Mouse (Mus musculus) heart, adult 2 months (tissue): ENCODE results near the gene Ptger4. TPM values are rescaled to one million over a fixed set of nuclear protein-coding genes. Genes with fewer than 3 reads are reported as not detected.

Source experiments
- DNase-seq, 2 experiments: peaks; one replicate each; pipeline ENCODE4 v3.0.0; 2021
- H3K27ac ChIP-seq: fragments of 200-600 bp; 2 replicates; pipeline ENCODE4 v1.8.1; 2022
- H3K27me3 ChIP-seq: fragments of 200-500 bp; 2 replicates; pipeline ENCODE4 v1.6.1; 2012; ENCODE audit warnings: mild to moderate bottlenecking, low read length, inconsistent platforms, mixed read lengths; ENCODE audit not compliant: control insufficient read depth, insufficient read depth
- H3K36me3 ChIP-seq: fragments of 200-500 bp; 2 replicates; pipeline ENCODE4 v1.6.1; 2012; ENCODE audit warnings: low read length, inconsistent platforms; ENCODE audit not compliant: control insufficient read depth, insufficient read depth
- H3K4me1 ChIP-seq: fragments of 200-500 bp; 2 replicates; pipeline ENCODE4 v1.6.1; 2011; ENCODE audit warnings: low read length; ENCODE audit not compliant: control insufficient read depth, insufficient read depth
- H3K4me3 ChIP-seq: fragments of 200-600 bp; 2 replicates; pipeline ENCODE4 v1.8.1; 2022
- H3K79me2 ChIP-seq: fragments of 200-500 bp; replicated peaks from 2 replicates; pipeline ENCODE4 v1.6.1; 2012; ENCODE audit warnings: mild to moderate bottlenecking, inconsistent platforms, low read length, moderate library complexity, mixed read lengths; ENCODE audit not compliant: control insufficient read depth, insufficient read depth
- H3K9ac ChIP-seq: fragments of 200-500 bp; 2 replicates; pipeline ENCODE4 v1.6.1; 2012; ENCODE audit warnings: low read depth, mild to moderate bottlenecking, control low read depth, inconsistent platforms, low read length, mixed read lengths
- CTCF ChIP-seq: fragments of 200-600 bp; IDR thresholded peaks from 2 replicates; pipeline ENCODE4 v1.8.1; 2022; ENCODE audit warnings: antibody characterized with exemption, mild to moderate bottlenecking, moderate library complexity
- EP300 ChIP-seq: fragments of 200-500 bp; IDR thresholded peaks from 2 replicates; pipeline ENCODE4 v1.6.1; 2011; ENCODE audit warnings: low read depth, low read length, control low read depth; ENCODE audit not compliant: insufficient read depth
- POLR2A ChIP-seq: fragments of 200-500 bp; IDR thresholded peaks from 2 replicates; pipeline ENCODE4 v1.6.1; 2011; ENCODE audit warnings: mild to moderate bottlenecking, low read depth, low read length, control low read depth; ENCODE audit not compliant: insufficient read depth
- WGBS: fragments of 180-500 bp; shearing (Covaris S2); methylation state at CpG from one replicate; pipeline ENCODE4 v1.1.7; 2018; 5-methylcytosine and 5-hydroxymethylcytosine counted together
- intact Hi-C: fragments of 180-260 bp; cut with DNase I; formaldehyde crosslinking; loops from one replicate; pipeline ENCODE4 v1.15.1; 2025
- long read RNA-seq: library from polyadenylated mRNA; stranded (forward); transcript quantifications from one replicate; pipeline ENCODE4 v2.0.0, GENCODE M21; 2021
- polyA plus RNA-seq: library from polyadenylated mRNA; depleted of rRNA; stranded (reverse); fragments of >200 nt; gene quantifications from 2 replicates; pipeline ENCODE4 v1.2.3, GENCODE M21; 2012; rRNA removed
- total RNA-seq, 2 experiments: library from RNA; stranded (reverse); gene quantifications; 2 replicates each; pipeline ENCODE4 v1.2.3; 2021

Ptger4 gene
- total RNA-seq (1 to 10 TPM; 1.8 to 2.8 TPM), polyA plus RNA-seq (2.9 and 4.4 TPM in 2 replicates)
- long read RNA-seq, partial matches to known transcripts = 0 of 2 reads
- long read RNA-seq, other reads (novel, unspliced or antisense) = 0 of 2 reads

GRCm38 (mm10) chr15:5243959-5244905, at the start of gene Ptger4:
Gene Ptger4 (minus strand): TSS chr15:5244187.
- H3K27me3 ChIP-seq = peaks cover 2% of the 10 kb centered on the region; the same call in 1 of the 2 replicates
- peaks cover 3% of the 10 kb centered on the region; the same call in 1 of the 2 replicates for H3K4me1 ChIP-seq
- peak within 1 kb of the TSS; percentile 87 for H3K9ac ChIP-seq
- 1% methylated on average over 61 of the region's 61 CpGs for WGBS
- peak within 1 kb of the TSS; percentile 73 for H3K27ac ChIP-seq
- H3K4me3 ChIP-seq = peak within 1 kb of the TSS; percentile 64
- DNase-seq = peak; percentile 94 to 95
- H3K36me3 ChIP-seq = no peaks in the 10 kb centered on the region
- no peaks in the 10 kb centered on the region; the same call in 1 of the 2 replicates for H3K79me2 ChIP-seq
- TF ChIP-seq CTCF (no peak), POLR2A (peak; percentile 94), EP300 (no peak)
- intact Hi-C loops = loop anchor here (5.0 to 10.0 kb wide), 3 partner anchors 63 to 431 kb away; no protein-coding TSS in a partner anchor

DNA sequence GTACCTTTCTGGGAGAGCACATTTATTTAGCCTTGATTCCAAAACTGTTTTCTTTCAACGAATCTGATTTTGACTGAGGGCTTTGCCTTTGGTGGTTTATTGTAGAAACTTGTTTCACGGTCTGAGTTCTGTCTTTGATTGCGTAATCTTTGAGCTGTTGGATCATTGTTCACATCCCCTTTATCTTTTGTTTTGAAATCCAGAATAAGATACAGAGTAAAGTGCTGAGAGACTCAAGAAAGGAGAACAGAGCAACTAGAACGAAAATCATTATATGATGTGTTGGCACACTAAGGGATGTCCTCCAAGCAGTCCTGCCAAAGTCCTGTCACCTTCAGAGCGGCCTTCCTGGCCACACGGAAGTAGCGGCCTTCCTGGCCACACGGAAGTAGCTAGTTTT, 44.4 kb upstream of the Ptger4 start:
- TF ChIP-seq EP300 (no peak), CTCF (no peak), POLR2A (no peak)
- H3K4me3 ChIP-seq = no peak overlapping the region
- H3K9ac ChIP-seq = no peak overlapping the region
- peaks cover 1% of the 10 kb centered on the region for H3K4me1 ChIP-seq
- DNase-seq = no peak
- H3K27ac ChIP-seq = no peak overlapping the region
- 50% methylated on average over 8 of the region's 8 CpGs for WGBS
- no peaks in the 10 kb centered on the region for H3K36me3 ChIP-seq
- no peaks in the 10 kb centered on the region for H3K79me2 ChIP-seq
- intact Hi-C loops = no loop called here
- no peaks in the 10 kb centered on the region for H3K27me3 ChIP-seq

GRCm38 (mm10) chr15:5287072-5287471, 43.1 kb upstream of the Ptger4 start:
- 82% methylated on average over 5 of the region's 5 CpGs for WGBS
- Histone ChIP-seq H3K27ac (no peak overlapping the region), H3K9ac (no peak overlapping the region), H3K36me3 (no peaks in the 10 kb centered on the region), H3K4me1 (peaks cover 1% of the 10 kb centered on the region), H3K4me3 (no peak overlapping the region), H3K79me2 (no peaks in the 10 kb centered on the region), H3K27me3 (no peaks in the 10 kb centered on the region)
- DNase-seq = no peak
- TF ChIP-seq CTCF = no peak
- TF ChIP-seq POLR2A = no peak
- TF ChIP-seq EP300 = no peak
- intact Hi-C loops = no loop called here

DNA sequence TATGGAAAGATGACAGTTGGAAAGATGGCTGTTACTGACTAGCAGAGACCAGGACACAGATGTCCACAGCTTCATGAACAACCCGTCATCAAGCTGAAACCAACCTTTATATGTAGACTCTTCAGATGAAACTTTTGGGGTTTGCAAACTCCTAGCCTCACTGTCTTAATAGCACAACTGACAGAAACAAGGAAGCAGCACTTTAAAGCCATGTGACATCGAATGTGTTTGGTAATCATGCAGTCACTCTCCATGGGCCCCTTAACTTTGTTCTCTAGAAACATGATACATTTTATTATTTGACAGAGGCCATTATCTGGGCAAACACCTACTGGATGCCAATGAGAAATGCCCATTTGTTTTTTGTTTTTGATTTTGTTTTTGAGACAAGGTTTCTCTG, 37.3 kb upstream of the Ptger4 start:
- H3K27ac ChIP-seq = no peak overlapping the region
- 90% methylated on average over 2 of the region's 2 CpGs for WGBS
- H3K36me3 ChIP-seq = peaks cover 3% of the 10 kb centered on the region
- H3K4me3 ChIP-seq = no peak overlapping the region
- no peak overlapping the region for H3K9ac ChIP-seq
- TF ChIP-seq CTCF = no peak
- TF ChIP-seq EP300 = no peak
- TF ChIP-seq POLR2A = no peak
- intact Hi-C loops = no loop called here
- H3K4me1 ChIP-seq = peaks cover 4% of the 10 kb centered on the region
- no peaks in the 10 kb centered on the region for H3K79me2 ChIP-seq
- no peak for DNase-seq
- no peaks in the 10 kb centered on the region for H3K27me3 ChIP-seq

DNA sequence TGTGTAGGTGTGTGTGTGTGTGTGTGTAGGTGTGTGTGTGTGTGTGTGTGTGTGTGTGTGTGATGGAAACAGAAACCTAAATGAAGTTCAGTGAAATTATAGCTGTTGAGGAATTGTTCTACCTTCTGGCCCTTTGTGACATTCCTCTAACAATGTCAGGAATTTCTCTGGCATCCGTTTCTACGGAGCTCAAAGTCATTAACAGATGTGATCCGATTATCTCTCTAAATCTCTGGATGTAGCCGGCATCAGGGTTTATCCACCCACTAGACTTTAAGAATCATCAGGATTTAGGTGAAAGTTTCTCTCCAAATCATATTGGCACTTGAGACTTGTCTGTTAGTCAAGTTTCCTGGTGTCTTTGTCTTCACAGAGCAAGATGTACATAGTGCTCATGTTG, 35.8 kb upstream of the Ptger4 start:
- peak overlapping the region; percentile 55 for H3K27ac ChIP-seq
- peaks cover 4% of the 10 kb centered on the region for H3K4me1 ChIP-seq
- intact Hi-C loops = loop anchor here (5.0 kb wide), 1 partner anchor 32 kb away; no protein-coding TSS in a partner anchor
- no peak overlapping the region; the same call in 1 of the 2 replicates for H3K9ac ChIP-seq
- TF ChIP-seq POLR2A (no peak), EP300 (no peak), CTCF (no peak)
- H3K36me3 ChIP-seq = peaks cover 3% of the 10 kb centered on the region
- no peak overlapping the region for H3K4me3 ChIP-seq
- no peaks in the 10 kb centered on the region for H3K27me3 ChIP-seq
- WGBS = 25% methylated on average over 4 of the region's 4 CpGs
- H3K79me2 ChIP-seq = no peaks in the 10 kb centered on the region
- no peak for DNase-seq

- DNase-seq = no peak
- peaks cover 4% of the 10 kb centered on the region for H3K4me1 ChIP-seq
- H3K79me2 ChIP-seq = no peaks in the 10 kb centered on the region
- no peaks in the 10 kb centered on the region for H3K27me3 ChIP-seq
- no peak overlapping the region for H3K27ac ChIP-seq
- intact Hi-C loops = loop anchor here (5.0 kb wide), 1 partner anchor 34 kb away; no protein-coding TSS in a partner anchor
- H3K36me3 ChIP-seq = peaks cover 3% of the 10 kb centered on the region
- H3K9ac ChIP-seq = no peak overlapping the region
- TF ChIP-seq EP300 (no peak), POLR2A (no peak), CTCF (no peak)
- H3K4me3 ChIP-seq = no peak overlapping the region
These were observed 34.5 kb upstream of the Ptger4 start for GRCm38 (mm10) chr15:5278525-5278924.
